Mouse (Mus musculus) heart, embryonic 11.5 days (tissue): ENCODE results near the gene Pamr1. TPM values are rescaled to one million over a fixed set of nuclear protein-coding genes. Genes with fewer than 3 reads are reported as not detected.

Experiments used
- ATAC-seq: fragments of 200-750 bp; cut with Nextera tagmentation; replicated peaks from 2 replicates; pipeline ENCODE4 v1.8.0; 2017; ENCODE audit warnings: moderate library complexity; ENCODE audit not compliant: insufficient number of reproducible peaks, low FRiP score, low TSS enrichment
- H3K27ac ChIP-seq: fragments of 300-500 bp; sonication (generic); 2 replicates; pipeline ENCODE4 v1.5.1; 2014; ENCODE audit warnings: mild to moderate bottlenecking, low read depth, low read length
- H3K27me3 ChIP-seq: fragments of 300-500 bp; sonication (generic); 2 replicates; pipeline ENCODE4 v1.6.1; 2014; ENCODE audit warnings: mild to moderate bottlenecking, low read length, mixed read lengths; ENCODE audit not compliant: control insufficient read depth, insufficient read depth
- H3K36me3 ChIP-seq: fragments of 300-500 bp; sonication (generic); 2 replicates; pipeline ENCODE4 v1.6.1; 2014; ENCODE audit warnings: mild to moderate bottlenecking, low read length, moderate library complexity, mixed read lengths; ENCODE audit not compliant: control insufficient read depth, insufficient read depth
- H3K4me1 ChIP-seq: fragments of 300-500 bp; sonication (generic); 2 replicates; pipeline ENCODE4 v1.6.1; 2014; ENCODE audit warnings: low read length; ENCODE audit not compliant: control insufficient read depth, insufficient read depth
- H3K4me2 ChIP-seq: fragments of 300-500 bp; sonication (generic); 2 replicates; pipeline ENCODE4 v1.6.1; 2014; ENCODE audit warnings: mild to moderate bottlenecking, moderate library complexity
- H3K4me3 ChIP-seq: fragments of 300-500 bp; sonication (generic); 2 replicates; pipeline ENCODE4 v1.5.1; 2014; ENCODE audit warnings: low read depth, low read length
- H3K9ac ChIP-seq: fragments of 300-500 bp; sonication (generic); 2 replicates; pipeline ENCODE4 v1.6.1; 2014; ENCODE audit warnings: mild to moderate bottlenecking, low read depth, low read length, moderate library complexity
- H3K9me3 ChIP-seq: fragments of 300-500 bp; sonication (generic); replicated peaks from 2 replicates; pipeline ENCODE4 v1.6.1; 2016; ENCODE audit warnings: low read length; ENCODE audit not compliant: control insufficient read depth
- WGBS: fragments of 180-500 bp; shearing (Covaris S2); extraction: QIAGEN DNeasy Blood & Tissue Kit; methylation state at CpG from one replicate; pipeline ENCODE4 v1.1.7; 2014; ENCODE audit not compliant: insufficient replicate concordance; 5-methylcytosine and 5-hydroxymethylcytosine counted together
- polyA plus RNA-seq: library from polyadenylated mRNA; unstranded; fragments of >200 nt; fragmentation: Nextera tagmentation; extraction: Ambion mirVana; gene quantifications from 2 replicates; pipeline ENCODE4 v1.2.1, GENCODE M21; 2014

Pamr1 gene
- polyA plus RNA-seq, 1 experiment from 2014 or later = 1.4 TPM

DNA sequence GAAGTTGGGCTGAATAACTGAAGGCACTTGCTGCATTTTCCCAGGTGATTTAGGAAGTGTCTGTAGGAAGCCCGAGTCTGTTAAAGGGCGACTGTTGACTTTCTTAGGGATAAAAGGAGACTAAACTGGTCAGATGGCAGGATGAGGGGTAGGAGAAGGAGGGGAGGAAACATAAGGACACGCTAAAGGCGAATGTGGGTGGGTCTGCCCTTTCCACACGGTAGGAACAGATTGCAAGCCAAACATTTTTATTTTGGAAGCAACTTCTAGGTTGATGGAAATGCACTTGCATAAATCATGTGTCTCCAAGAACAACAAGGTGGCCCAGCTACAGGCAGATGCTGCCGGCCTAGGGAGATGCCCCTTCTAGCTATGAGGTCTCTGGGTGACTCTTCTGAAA lies 127.6 kb downstream of the Pamr1 start:
- H3K9me3 ChIP-seq = no peaks in the 10 kb centered on the region
- no peak overlapping the region for H3K4me2 ChIP-seq
- H3K27ac ChIP-seq = no peak overlapping the region
- no peak overlapping the region for H3K4me3 ChIP-seq
- H3K4me1 ChIP-seq = no peaks in the 10 kb centered on the region
- no peak overlapping the region for H3K9ac ChIP-seq
- no peak for ATAC-seq
- H3K36me3 ChIP-seq = no peaks in the 10 kb centered on the region
- H3K27me3 ChIP-seq = no peaks in the 10 kb centered on the region
- 71% methylated on average over 6 of the region's 6 CpGs for WGBS

DNA sequence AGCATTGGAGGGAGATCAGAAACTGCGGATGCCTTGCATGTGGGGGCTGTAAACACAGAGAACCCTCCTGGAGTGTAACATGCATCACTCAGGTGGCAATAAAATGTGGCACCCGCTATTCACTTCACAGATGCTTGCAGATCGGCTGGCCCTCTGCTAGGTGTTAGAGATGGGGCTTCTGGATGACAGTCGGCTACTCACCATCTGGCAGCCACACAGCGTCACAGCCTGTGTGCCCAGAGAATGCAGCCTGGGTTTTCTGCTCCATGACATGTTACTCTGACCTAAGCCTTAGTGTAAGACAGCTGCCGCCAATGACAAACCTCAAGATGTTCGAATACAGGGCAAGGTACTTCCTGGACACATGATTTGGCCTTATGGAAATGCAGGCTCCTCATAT lies 131.5 kb downstream of the Pamr1 start:
- no peak overlapping the region for H3K4me3 ChIP-seq
- no peaks in the 10 kb centered on the region for H3K36me3 ChIP-seq
- no peaks in the 10 kb centered on the region for H3K4me1 ChIP-seq
- no peaks in the 10 kb centered on the region for H3K27me3 ChIP-seq
- WGBS = 72% methylated on average over 7 of the region's 7 CpGs
- no peak for ATAC-seq
- H3K9ac ChIP-seq = no peak overlapping the region
- H3K27ac ChIP-seq = no peak overlapping the region
- H3K4me2 ChIP-seq = no peak overlapping the region
- H3K9me3 ChIP-seq = no peaks in the 10 kb centered on the region

DNA sequence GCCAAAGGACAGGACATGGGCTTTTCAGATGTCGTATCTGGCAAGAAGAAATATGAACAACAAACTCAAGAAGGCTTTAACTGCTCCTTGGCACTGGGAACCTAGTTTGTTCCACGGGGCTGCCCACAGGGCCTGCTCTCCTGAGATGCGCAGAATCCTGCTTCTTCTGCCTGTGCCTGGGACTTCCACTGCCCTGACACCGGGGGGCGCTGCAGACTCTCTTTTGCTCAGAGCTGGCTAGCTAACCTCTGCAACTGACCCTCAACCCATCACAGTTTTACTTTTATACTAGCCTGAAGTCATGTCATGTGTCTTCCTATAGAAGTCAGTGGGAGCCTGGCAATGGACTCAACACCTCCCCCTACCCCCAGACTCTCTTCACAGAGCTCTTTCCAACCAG lies 132.4 kb downstream of the Pamr1 start:
- Histone ChIP-seq H3K27me3 (no peaks in the 10 kb centered on the region), H3K27ac (no peak overlapping the region), H3K36me3 (no peaks in the 10 kb centered on the region), H3K4me1 (no peaks in the 10 kb centered on the region), H3K9ac (no peak overlapping the region), H3K4me3 (no peak overlapping the region), H3K9me3 (no peaks in the 10 kb centered on the region), H3K4me2 (no peak overlapping the region)
- WGBS = 41% methylated on average over 5 of the region's 5 CpGs
- ATAC-seq = no peak

DNA sequence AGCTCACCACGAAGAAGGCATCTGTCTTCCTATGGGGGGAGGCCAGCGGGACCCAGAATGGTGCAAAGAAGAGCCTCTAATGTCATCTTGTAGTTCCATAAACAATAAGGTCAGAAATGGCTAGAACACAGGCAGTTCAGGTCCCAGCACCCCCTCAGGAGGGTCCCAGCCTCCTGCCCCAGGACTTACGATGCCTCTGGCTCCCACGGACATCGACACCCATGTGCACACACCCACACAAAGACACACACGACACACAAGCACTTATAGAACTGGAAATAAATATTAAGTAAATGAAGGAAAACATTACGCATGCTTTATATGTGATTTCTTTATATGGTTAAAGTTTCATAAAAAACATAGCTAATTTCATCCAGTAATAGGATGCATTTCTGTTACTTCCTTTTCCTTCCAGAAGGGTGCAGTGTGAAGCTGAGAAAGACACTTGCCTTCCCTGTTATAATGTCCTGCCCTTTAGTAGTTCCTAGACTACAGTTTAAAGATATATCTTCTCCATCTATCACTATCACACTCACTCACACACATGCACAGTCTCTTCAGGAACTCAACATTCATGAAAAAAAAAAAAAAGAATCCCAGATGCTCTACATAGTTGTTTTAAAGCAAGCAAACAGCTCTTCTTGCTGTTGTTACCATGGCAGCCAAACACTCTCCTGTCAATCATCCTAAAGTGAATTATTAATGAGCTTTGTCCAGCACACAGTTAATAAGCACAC lies 135.7 kb downstream of the Pamr1 start:
- no peak for ATAC-seq
- 76% methylated on average over 7 of the region's 7 CpGs for WGBS

DNA sequence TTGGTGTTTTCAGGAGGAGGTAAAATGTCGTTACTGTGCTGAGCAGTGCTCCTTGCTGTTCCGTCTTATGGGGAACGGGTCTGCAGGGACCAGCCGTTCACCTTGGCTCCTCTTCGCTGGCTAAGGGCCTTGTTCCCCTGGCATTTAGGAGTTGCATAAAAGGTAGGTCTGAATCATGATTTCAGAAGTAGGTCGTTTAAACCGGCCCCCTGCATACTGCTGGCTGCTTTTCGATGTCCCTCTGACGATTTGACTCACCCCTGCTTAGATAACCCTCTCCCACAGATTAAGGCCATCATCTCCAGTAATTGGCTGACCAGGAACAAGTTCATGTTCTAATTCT lies 136.3 kb downstream of the Pamr1 start:
- no peaks in the 10 kb centered on the region for H3K4me1 ChIP-seq
- no peak for ATAC-seq
- 67% methylated on average over 9 of the region's 9 CpGs for WGBS
- no peak overlapping the region for H3K27ac ChIP-seq
- no peaks in the 10 kb centered on the region for H3K36me3 ChIP-seq
- H3K9me3 ChIP-seq = no peaks in the 10 kb centered on the region
- no peak overlapping the region for H3K4me3 ChIP-seq
- H3K9ac ChIP-seq = no peak overlapping the region
- no peak overlapping the region for H3K4me2 ChIP-seq
- H3K27me3 ChIP-seq = no peaks in the 10 kb centered on the region

More for the DNA sequence above, 135.7 kb downstream of the Pamr1 start:
- Histone ChIP-seq H3K4me2 (no peak overlapping the region), H3K9ac (no peak overlapping the region), H3K27ac (no peak overlapping the region), H3K4me1 (no peaks in the 10 kb centered on the region), H3K36me3 (no peaks in the 10 kb centered on the region), H3K4me3 (no peak overlapping the region), H3K9me3 (no peaks in the 10 kb centered on the region), H3K27me3 (no peaks in the 10 kb centered on the region)

Other genes starting within 250 kb of the Pamr1 start
- 29.7 and 30.7 TPM in 2 replicates for gene Trim44, start 142.2 kb upstream of the Pamr1 start, polyA plus RNA-seq
- gene Fjx1, start 97.5 kb upstream of the Pamr1 start, polyA plus RNA-seq = 2.2 and 2.6 TPM in 2 replicates
- 0.21 and 0.23 TPM in 2 replicates for gene Slc1a2, start 108.6 kb downstream of the Pamr1 start, polyA plus RNA-seq